Mouse (Mus musculus) heart, postnatal 25 days (tissue): Measurements from ENCODE around the gene Fam169b. TPM values are rescaled to one million over a fixed set of nuclear protein-coding genes. Genes with fewer than 3 reads are reported as not detected.
"Not testable (repeated sequence)": the region's sequence is repeated elsewhere in the genome, so short reads cannot be mapped to it uniquely, and the experiment has no call there.

ENCODE experiments used
- DNase-seq: peaks from one replicate; pipeline ENCODE4 v3.0.0; 2022; ENCODE audit warnings: low spot score
- intact Hi-C: fragments of 180-260 bp; cut with DNase I; formaldehyde crosslinking; loops from one replicate; pipeline ENCODE4 v1.15.1; 2025
- total RNA-seq, 2 experiments: library from RNA; stranded (reverse); gene quantifications; 2 replicates each; pipeline ENCODE4 v1.2.3; 2021

The Fam169b gene
- total RNA-seq, 2 experiments from 2014 or later = 0.11 to 0.16 TPM

DNA sequence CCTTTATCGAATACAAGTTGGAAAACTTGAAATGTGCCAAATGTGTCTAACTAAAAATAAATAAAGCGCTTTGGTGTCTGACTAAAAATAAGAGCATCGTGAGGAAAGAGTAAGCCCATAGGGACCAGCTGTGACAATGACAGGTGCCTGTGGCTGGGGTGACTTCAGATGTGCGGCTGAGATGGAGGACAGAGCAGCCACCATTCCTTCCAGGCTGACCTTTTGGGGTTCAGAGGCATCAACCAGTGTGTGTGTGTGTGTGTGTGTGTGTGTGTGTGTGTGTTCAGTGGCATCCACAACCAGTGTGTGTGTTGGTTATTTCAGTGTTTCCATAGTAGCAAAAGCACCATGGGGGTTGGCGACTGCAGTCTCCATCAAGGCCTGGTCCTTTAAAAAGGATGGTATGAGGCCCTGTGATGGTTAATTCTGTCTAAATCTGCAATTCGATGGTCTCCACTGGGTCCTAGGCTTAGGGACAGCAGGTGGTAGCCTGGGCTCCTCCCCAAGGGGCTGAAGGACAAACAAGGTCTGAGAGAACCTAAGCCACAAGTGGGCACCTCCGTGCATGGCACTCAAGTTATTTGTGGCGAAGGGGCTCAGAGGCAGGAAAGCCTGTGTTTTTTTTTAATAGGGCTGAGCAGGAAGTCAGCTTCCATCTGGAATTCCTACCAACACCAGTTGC is 10.2 kb upstream of the Fam169b start:
- no peak for DNase-seq

GRCm38 (mm10) chr7:68264028-68264453 is 9.6 kb upstream of the Fam169b start, which contains the start of gene Pgpep1l:
TSS of gene Pgpep1l (minus strand) at chr7:68264233.
- intact Hi-C loops = loop anchor here (5.0 kb wide), 1 partner anchor 42 kb away; no protein-coding TSS in a partner anchor
- peak; percentile 38 for DNase-seq

More for the DNA sequence above, 10.2 kb upstream of the Fam169b start:
- intact Hi-C loops = loop anchor here (5.0 kb wide), 1 partner anchor 41 kb away; no protein-coding TSS in a partner anchor

DNA sequence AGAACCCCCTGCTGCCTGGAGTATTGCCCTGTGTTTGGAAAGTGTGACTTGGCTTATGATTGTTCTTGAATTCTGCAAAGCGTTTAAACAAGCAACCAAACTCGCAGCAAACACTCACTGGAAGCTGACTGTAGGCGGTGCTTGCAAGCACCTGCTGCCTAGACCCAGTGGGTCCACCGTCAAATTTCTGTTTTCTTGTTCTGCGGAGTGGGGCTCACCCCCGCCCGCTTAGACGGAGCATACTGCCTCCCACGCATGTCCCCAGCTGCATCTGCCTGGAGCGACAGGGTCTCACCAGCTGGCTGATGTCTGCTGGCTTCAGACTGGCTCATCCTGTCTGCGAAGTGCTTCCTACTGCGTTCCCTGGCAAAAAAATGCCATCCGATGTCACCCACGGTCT is 9.1 kb upstream of the Fam169b start:
- DNase-seq = peak; percentile 19
- intact Hi-C loops = loop anchor here (5.0 kb wide), 1 partner anchor 42 kb away; no protein-coding TSS in a partner anchor

DNA sequence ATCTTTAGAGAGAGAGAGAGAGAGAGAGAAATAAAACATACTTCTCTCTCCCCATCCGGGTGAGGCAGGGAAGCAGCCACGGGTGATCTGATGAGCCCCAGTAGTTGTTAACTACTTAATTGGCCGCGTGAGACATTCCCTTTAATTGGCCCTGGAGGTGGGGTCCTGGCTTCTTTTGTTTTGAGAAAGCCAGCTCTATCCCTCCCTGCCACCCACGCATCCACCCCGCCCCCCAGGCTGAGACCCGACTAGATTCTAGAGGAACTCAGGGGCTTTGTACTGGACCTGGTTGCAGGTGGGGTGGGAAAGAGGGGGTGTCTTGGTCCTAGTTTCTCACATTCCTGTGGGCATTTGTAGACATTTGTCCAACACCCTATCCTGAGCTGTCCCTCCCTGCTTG is 8.2 kb upstream of the Fam169b start:
- intact Hi-C loops = no loop called here

DNA sequence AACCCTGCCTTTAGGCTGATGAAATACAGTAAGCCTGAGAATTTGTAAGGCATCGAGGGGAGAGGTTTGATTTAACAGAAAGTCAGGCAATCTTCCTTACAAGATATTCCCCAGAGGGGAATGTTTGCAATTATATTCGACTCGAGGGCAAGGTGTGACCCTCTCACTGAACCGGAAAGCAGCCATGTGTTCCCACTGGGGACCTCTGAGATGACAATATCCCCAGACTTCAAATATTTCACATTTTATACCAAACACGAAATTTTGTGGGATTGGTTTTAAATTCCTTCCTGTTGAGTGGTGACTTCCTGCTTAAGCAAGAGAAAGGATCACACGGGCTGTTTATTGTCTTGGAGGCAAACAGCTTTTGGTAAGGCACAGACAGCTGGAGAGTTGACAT is 6.9 kb upstream of the Fam169b start:
- DNase-seq = no peak
- intact Hi-C loops = no loop called here

More for the DNA sequence above, 8.2 kb upstream of the Fam169b start:
- DNase-seq = no peak

DNA sequence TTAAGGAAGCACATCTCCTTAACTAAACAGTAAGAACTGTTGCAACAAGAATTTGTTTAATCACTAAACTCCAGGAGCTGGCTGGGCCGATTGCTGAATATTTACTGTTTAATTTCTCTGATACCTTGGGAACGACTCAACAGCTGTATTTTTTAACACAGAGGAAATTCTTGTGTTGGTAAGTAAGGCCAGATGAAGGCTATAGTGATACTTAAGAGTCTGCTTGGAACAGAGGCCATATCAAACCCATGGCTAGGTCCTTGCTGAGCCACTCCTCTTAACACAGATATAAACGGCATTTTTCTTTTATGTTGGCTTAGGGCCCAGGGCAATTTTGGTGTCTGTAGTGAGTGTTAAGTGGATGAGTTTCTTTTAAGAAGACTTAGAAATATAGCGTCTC is 3.1 kb upstream of the Fam169b start:
- no peak for DNase-seq
- intact Hi-C loops = no loop called here

DNA sequence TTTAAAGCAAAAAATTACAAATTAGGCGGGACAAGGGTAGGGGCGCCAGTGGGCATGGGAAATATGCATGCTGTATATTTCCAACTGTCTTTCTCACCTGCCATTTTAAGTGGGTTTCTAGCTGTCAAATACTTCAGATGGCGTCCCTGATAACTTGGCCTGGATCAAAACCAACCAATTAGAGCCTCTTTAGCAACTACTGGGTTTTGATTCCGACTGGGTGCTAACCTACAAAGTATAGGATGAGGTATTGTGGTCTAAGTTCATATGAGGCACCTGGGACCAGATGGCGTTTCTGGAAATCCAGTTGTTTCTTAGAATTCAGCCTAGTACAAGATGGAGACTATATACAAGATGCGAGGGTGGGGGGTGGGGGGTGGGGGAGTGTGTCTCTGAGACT is 1.8 kb upstream of the Fam169b start:
- DNase-seq = no peak
- intact Hi-C loops = no loop called here

GRCm38 (mm10) chr7:68272607-68273006 is 1.0 kb upstream of the Fam169b start:
- no peak for DNase-seq
- intact Hi-C loops = no loop called here

- intact Hi-C loops = no loop called here
- no peak for DNase-seq
Measured at GRCm38 (mm10) chr7:68274218-68274617, 579 bp downstream of the Fam169b start.

DNA sequence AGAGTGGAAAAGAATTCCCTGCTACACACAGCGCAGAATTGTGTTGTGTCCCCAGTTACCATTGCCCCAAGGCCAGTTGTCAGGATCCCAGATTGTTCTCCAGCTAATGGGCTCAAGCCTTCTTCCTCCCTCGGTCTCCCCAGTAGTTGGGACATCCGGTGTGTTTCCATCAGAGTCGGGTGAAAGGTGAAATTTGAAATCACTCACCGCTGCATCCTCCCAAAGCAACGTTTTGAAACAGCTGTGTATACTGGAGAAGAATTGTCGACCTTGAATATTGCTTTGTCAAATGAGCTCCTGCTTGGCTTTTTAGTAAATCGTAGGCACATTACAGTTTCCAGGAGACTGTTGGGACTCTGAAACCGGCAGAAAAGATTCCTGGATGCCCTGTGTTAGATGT is 1.3 kb downstream of the Fam169b start:
- no peak for DNase-seq
- intact Hi-C loops = no loop called here

DNA sequence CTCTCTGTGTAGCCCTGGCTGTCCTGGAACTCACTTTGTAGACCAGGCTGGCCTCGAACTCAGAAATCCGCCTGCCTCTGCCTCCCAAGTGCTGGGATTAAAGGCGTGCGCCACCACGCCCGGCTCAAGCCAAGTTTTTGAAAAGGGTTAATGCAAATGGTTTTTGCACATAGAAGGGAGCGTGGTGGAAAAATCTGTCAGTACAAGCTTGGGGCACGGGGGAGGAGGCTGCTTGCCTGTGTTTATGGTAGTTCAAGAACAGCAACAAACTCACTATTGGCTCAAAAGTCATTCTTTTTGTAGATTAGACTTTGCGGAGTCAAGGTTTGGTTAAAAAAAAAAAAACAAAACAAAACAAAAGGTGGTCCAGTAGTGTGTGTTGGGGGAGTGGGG is 1.8 kb downstream of the Fam169b start:
- intact Hi-C loops, DNase-seq: not testable (repeated sequence)

GRCm38 (mm10) chr7:68275838-68276731 is 2.4 kb downstream of the Fam169b start:
- intact Hi-C loops = no loop called here

DNA sequence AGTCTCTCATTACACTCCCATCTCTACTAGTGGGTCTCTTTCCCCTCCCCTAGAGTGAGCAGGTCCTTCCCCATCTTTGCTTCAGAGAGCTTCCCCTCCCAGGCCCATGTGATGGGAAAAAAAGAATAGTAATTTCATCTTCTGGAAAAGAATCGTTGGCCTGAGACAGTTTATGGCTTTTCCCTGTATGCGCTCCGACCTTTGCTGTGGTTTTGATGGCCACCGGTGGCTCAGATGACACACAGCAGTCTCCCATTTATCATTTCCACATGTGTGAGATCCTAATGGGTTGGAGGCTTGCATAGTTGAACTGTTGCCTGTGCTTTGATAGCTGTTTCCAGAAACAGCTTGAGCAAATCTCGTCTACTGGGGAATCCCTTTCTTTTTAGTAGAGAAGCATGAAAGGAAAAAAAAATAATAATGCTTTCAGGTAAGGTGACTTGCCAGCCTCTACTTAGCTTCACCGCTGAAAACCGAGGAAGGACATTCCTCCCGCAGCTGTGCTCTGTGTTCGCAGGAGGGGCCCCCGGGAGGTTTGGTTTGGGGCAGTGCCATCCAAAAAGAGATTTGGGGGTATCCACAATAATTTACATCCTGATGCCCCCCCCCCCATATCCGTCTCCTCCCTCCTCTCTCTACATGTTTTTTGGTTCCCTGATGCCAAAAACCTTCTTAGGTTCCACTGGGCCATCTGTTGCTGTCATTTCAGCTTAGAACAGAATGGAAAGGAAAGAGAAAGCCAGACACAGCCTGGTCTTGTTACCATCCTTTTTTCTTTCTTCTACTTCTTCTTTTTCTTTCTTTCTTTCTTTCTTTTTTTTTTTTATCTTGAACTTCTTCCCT is 3.6 kb downstream of the Fam169b start:
- intact Hi-C loops = no loop called here
- DNase-seq = no peak

More at GRCm38 (mm10) chr7:68275838-68276731, 2.4 kb downstream of the Fam169b start:
- no peak for DNase-seq

GRCm38 (mm10) chr7:68277897-68278270 is 4.2 kb downstream of the Fam169b start:
- intact Hi-C loops = no loop called here
- DNase-seq = no peak

DNA sequence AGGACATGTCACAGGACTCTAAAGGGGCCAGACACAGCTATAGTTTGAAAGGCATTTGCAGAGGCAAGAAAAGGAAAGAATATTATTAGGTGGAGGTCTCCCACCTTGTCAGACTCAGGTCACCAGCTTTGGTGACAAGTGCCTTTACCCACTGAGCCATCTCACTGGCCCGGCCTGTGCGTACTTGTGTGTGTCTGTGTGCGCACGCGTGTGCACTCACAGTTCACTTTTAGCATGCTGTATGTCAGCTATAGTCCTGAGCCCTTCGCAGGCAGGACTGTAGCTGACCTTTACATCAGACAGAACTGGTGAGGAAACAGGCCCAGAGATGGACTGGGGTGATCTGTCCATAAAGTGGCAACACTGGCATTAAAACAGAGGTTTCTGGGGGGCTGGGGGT is 4.7 kb downstream of the Fam169b start:
- intact Hi-C loops = no loop called here
- no peak for DNase-seq

- intact Hi-C loops = no loop called here
- DNase-seq = no peak
Measured at GRCm38 (mm10) chr7:68278908-68279307, 5.3 kb downstream of the Fam169b start.

- no peak for DNase-seq
- intact Hi-C loops = no loop called here
Measured at GRCm38 (mm10) chr7:68279481-68279880, 5.8 kb downstream of the Fam169b start.

DNA sequence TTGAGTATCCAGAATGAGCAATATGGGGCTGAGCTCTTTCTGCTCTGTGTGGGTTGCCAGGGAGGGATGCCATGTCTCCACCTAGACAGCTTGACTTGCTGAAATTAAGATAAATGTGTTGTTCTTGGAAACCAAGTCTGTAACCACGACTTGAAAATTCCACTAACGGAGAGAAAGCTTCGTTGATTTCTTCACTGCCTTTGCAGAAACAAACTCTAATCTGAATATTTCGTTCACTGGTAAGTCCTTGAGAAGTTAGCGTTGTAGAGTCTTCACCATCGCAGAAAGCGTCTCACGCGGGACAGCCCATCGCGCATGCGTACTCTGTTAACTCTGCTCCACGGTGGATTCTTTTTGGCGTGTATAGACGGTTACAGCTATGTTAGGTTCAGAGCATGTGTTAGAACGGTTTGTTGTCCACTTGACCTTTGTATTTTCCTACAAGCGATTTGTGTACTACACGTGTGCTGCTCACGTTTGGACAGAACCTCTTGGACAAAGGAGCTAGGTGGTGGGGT is 6.8 kb downstream of the Fam169b start:
- intact Hi-C loops = no loop called here
- no peak for DNase-seq

GRCm38 (mm10) chr7:68281341-68281740 is 7.7 kb downstream of the Fam169b start:
- intact Hi-C loops = no loop called here
- no peak for DNase-seq
